Comparison of ENCODE assay signal across 26 mouse cellular contexts in the genomic region with DNA sequence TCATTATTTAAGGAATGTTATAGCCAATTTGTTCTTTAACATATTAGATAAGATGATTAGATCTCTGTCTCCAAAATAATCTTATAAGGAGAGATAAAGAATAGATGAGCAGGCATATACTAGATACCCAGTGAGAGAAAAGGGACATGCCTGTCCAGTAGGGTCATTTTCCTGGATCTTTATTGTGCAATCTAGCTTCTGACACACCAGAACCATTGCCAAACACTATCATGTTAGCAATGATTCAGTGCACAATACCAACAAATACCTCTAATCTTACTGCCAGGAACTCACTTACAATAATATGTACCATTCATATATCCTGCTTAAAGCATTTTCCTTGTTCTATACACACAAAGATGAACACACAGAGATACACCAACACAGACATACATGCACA.
"Had no signal": no experiment of that assay in that cellular context is flagged by ENCODE, and none has a peak within 500 bp of the region (broad histone marks: within the 10 kb centered on the region; RNA-seq: fewer than 3 reads in every experiment).

No protein-coding gene starts in this region.

- ATAC-seq: hindbrain, embryonic 16.5 days; intestine, embryonic 16.5 days had no signal

- DNase-seq: gastrocnemius, postnatal 14 days; gastrocnemius, postnatal 36 days; heart, adult 11 months; heart, adult 2 months; heart, postnatal 4 days; kidney, adult 11 months; kidney, adult 2 months; kidney, adult 9 months; kidney, postnatal 14 days; kidney, postnatal 36 days; layer of hippocampus, adult 9-11 months; layer of hippocampus, postnatal 36 days; liver; liver, embryonic 13.5 days had no signal

- H3K4me3 ChIP-seq: heart, adult 2 months; heart, embryonic 13.5 days; heart, embryonic 15.5 days; hindbrain, embryonic 10.5 days; hindbrain, embryonic 12.5 days; kidney, embryonic 15.5 days; limb, embryonic 10.5 days; limb, embryonic 12.5 days; liver, embryonic 13.5 days; liver, embryonic 15.5 days had no signal

- H3K27ac ChIP-seq: heart, adult 2 months; heart, embryonic 13.5 days; heart, embryonic 15.5 days; hindbrain, embryonic 10.5 days; hindbrain, embryonic 12.5 days; hindbrain, embryonic 14.5 days; kidney, embryonic 15.5 days; kidney, postnatal 0 days; limb, embryonic 10.5 days; limb, embryonic 12.5 days; liver, embryonic 13.5 days; liver, embryonic 15.5 days had no signal
